Mouse (Mus musculus): ENCODE results near the gene Lipa. TPM values are rescaled to one million over a fixed set of nuclear protein-coding genes. Genes with fewer than 3 reads are reported as not detected.

The Lipa gene
- polyA plus RNA-seq, 1 experiment from 2014 or later = 34.9 TPM

GRCm38 (mm10) chr19:34474991-34475971, 52.0 kb downstream of the Lipa start, which contains the start of gene Ch25h:
Ch25h (minus strand) TSS chr19:34475164.
- Histone ChIP-seq H3K36me3 (no peaks in the 10 kb centered on the region), H3K4me2 (replicated peaks) (peak within 1 kb of the TSS; percentile 94), H3K4me3 (replicated peaks) (peak within 1 kb of the TSS; percentile 49), H3K27ac (no peak within 1 kb of the TSS), H3K27me3 (replicated peaks) (peaks cover 6% of the 10 kb centered on the region; the same call in 1 of the 2 replicates), H3K9me3 (no peaks in the 10 kb centered on the region), H3K9ac (peak within 1 kb of the TSS; percentile 22; the same call in 1 of the 2 replicates), H3K4me1 (replicated peaks) (peaks cover 7% of the 10 kb centered on the region; the same call in 1 of the 2 replicates)
- peak; percentile 83 for ATAC-seq
- under 1% methylated on average over 35 of the region's 35 CpGs for WGBS

DNA sequence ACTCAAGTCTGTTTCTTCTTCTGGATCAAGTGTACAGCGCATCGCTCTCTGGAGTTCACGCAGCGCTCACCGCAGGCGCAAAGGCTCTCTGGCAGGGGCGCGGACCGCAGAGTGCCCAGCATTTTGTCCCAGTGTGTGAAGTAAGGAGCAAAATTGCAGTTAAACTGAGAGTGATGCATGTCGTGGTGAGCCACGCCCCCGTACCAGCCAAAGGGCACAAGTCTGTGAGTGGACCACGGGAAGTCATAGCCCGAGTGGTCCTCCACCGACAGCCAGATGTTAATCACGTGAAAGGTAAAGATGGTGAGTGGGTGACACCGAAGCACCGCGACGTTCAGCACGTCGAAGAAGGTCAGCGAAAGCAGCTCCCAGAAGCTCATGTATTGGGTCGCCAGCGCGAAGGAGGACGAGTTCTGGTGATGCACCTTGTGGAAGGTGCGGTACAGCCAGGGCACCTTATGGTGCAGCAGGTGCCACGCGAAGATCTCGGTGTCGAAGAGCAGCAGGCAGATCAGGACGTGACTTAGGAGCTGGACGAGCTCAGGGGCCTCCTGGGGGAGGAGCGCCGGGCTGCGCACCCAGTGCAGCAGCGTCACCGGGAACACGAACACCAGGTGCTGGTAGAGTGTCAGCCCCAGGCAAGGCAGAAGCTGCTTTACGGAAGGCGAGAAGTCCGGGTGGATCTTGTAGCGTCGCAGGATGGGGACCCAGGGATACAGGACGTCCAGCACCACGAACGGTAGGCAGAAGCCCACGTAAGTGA, 52.9 kb downstream of the Lipa start:
- Histone ChIP-seq H3K27me3 (replicated peaks) (peaks cover 6% of the 10 kb centered on the region; the same call in 1 of the 2 replicates), H3K4me2 (replicated peaks) (peak overlapping the region; percentile 94), H3K9ac (peak overlapping the region; percentile 22; the same call in 1 of the 2 replicates), H3K4me3 (replicated peaks) (peak overlapping the region; percentile 49), H3K27ac (no peak overlapping the region), H3K4me1 (replicated peaks) (peaks cover 7% of the 10 kb centered on the region; the same call in 1 of the 2 replicates), H3K36me3 (no peaks in the 10 kb centered on the region), H3K9me3 (no peaks in the 10 kb centered on the region)
- peak; percentile 88 for ATAC-seq
- WGBS = 8% methylated on average over 49 of the region's 49 CpGs

- WGBS = 89% methylated on average over 2 of the region's 2 CpGs
- Histone ChIP-seq H3K27ac (no peak overlapping the region), H3K4me3 (replicated peaks) (no peak overlapping the region), H3K4me1 (replicated peaks) (peaks cover 7% of the 10 kb centered on the region; the same call in 1 of the 2 replicates), H3K4me2 (replicated peaks) (no peak overlapping the region), H3K27me3 (replicated peaks) (peaks cover 6% of the 10 kb centered on the region; the same call in 1 of the 2 replicates), H3K9me3 (no peaks in the 10 kb centered on the region), H3K9ac (no peak overlapping the region), H3K36me3 (no peaks in the 10 kb centered on the region)
- ATAC-seq = no peak
Observed at GRCm38 (mm10) chr19:34471703-34472102, 55.6 kb downstream of the Lipa start.

- Histone ChIP-seq H3K27me3 (replicated peaks) (no peaks in the 10 kb centered on the region), H3K4me3 (replicated peaks) (no peak overlapping the region), H3K4me2 (replicated peaks) (no peak overlapping the region), H3K9ac (no peak overlapping the region), H3K9me3 (no peaks in the 10 kb centered on the region), H3K4me1 (replicated peaks) (no peaks in the 10 kb centered on the region), H3K27ac (no peak overlapping the region), H3K36me3 (no peaks in the 10 kb centered on the region)
- no peak for ATAC-seq
- WGBS = 28% methylated on average over 3 of the region's 3 CpGs
Observed at GRCm38 (mm10) chr19:34468794-34469193, 58.5 kb downstream of the Lipa start.

GRCm38 (mm10) chr19:34468216-34468615, 59.1 kb downstream of the Lipa start:
- ATAC-seq = no peak

DNA sequence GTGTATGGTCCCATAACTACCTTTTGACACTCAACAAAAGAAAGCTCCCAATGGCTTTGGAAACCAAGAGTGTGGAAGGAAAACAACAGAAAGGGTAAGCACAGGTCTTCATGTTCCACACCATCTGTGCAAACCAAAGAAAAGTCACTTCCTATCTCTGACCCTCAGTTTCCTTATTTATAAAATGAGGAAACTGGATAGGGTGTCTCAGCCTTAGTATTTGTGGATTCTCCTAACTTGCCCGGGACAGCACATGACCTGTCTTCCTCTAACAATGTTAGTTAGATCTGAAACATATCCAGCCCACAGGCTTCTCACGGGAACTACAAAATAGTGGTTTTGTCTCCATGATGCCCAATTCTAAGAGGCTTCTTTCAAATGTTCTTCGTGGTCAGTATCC, 62.8 kb downstream of the Lipa start:
- Histone ChIP-seq H3K9me3 (no peaks in the 10 kb centered on the region), H3K36me3 (no peaks in the 10 kb centered on the region), H3K27ac (no peak overlapping the region), H3K27me3 (replicated peaks) (no peaks in the 10 kb centered on the region), H3K4me3 (replicated peaks) (no peak overlapping the region), H3K4me1 (replicated peaks) (no peaks in the 10 kb centered on the region), H3K4me2 (replicated peaks) (no peak overlapping the region), H3K9ac (no peak overlapping the region)
- 78% methylated on average over 3 of the region's 3 CpGs for WGBS
- ATAC-seq = no peak

More at GRCm38 (mm10) chr19:34468216-34468615, 59.1 kb downstream of the Lipa start:
- no peaks in the 10 kb centered on the region for H3K36me3 ChIP-seq
- no peak overlapping the region for H3K9ac ChIP-seq
- 31% methylated on average over 6 of the region's 6 CpGs for WGBS
- H3K4me2 ChIP-seq (replicated peaks) = no peak overlapping the region
- H3K9me3 ChIP-seq = no peaks in the 10 kb centered on the region
- H3K4me1 ChIP-seq (replicated peaks) = no peaks in the 10 kb centered on the region
- H3K4me3 ChIP-seq (replicated peaks) = no peak overlapping the region
- no peaks in the 10 kb centered on the region for H3K27me3 ChIP-seq (replicated peaks)
- no peak overlapping the region for H3K27ac ChIP-seq

DNA sequence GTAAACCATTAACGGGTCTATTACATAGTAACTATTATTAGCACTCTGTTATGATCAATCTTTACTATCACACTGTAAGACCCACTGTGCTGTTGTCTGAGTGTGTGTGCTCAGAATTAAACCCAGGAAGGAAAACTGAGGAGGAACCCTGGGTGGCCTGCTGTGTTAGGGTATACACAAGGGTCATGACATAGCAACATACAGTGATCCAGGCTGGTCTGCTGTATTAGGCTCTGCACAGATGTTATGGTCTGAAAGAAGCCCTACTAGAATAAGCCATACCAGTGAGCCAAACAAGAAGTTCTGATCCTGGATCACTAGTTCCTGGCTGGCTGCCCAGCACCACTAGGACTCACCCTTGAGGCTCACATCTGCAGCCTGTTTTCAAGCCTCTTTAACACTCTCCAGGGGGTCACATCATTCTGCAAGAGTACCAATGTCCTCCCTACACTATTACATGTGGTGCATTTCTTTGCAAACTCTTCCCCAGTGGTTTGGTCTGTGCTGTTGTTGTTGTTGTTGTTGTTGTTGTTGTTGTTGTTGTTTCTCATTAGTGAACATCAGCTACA, 65.7 kb downstream of the Lipa start:
- Histone ChIP-seq H3K9me3 (no peaks in the 10 kb centered on the region), H3K4me3 (replicated peaks) (no peak overlapping the region), H3K27ac (no peak overlapping the region), H3K4me1 (replicated peaks) (no peaks in the 10 kb centered on the region), H3K27me3 (replicated peaks) (no peaks in the 10 kb centered on the region), H3K36me3 (no peaks in the 10 kb centered on the region), H3K9ac (no peak overlapping the region), H3K4me2 (replicated peaks) (no peak overlapping the region)
- no peak for ATAC-seq
- WGBS = 74% methylated on average over 1 of the region's 1 CpGs

- H3K27me3 ChIP-seq (replicated peaks) = no peaks in the 10 kb centered on the region
- H3K9me3 ChIP-seq = no peaks in the 10 kb centered on the region
- ATAC-seq = no peak
- H3K9ac ChIP-seq = no peak overlapping the region
- no peak overlapping the region for H3K4me2 ChIP-seq (replicated peaks)
- no peak overlapping the region for H3K27ac ChIP-seq
- no peak overlapping the region for H3K4me3 ChIP-seq (replicated peaks)
- H3K4me1 ChIP-seq (replicated peaks) = no peaks in the 10 kb centered on the region
- no peaks in the 10 kb centered on the region for H3K36me3 ChIP-seq
- 56% methylated on average over 1 of the region's 1 CpGs for WGBS
Observed at GRCm38 (mm10) chr19:34450784-34451370, 76.4 kb downstream of the Lipa start.

DNA sequence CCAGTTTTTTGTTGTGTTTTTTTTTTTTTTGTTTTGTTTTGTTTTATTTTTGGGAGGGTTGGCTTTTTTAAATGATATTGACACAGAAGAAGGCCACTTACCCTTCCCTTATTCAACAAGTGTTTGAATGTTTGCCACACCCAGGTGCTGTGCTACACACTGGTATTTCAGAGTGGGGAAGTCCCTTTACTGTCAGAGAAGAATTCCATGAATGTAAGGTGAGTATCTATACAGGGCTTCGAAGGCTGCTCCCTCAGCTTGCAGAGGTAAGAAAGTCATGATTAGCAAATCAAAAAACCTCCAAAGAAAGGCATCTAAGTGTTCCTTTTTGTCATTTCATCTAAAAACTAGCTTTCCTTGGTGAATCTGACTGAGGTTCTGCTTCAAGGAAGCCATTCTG, 78.4 kb downstream of the Lipa start:
- 55% methylated on average over 1 of the region's 1 CpGs for WGBS
- Histone ChIP-seq H3K36me3 (no peaks in the 10 kb centered on the region), H3K9me3 (no peaks in the 10 kb centered on the region), H3K9ac (no peak overlapping the region), H3K4me1 (replicated peaks) (no peaks in the 10 kb centered on the region), H3K4me2 (replicated peaks) (no peak overlapping the region), H3K27ac (no peak overlapping the region), H3K4me3 (replicated peaks) (no peak overlapping the region), H3K27me3 (replicated peaks) (no peaks in the 10 kb centered on the region)
- ATAC-seq = no peak

DNA sequence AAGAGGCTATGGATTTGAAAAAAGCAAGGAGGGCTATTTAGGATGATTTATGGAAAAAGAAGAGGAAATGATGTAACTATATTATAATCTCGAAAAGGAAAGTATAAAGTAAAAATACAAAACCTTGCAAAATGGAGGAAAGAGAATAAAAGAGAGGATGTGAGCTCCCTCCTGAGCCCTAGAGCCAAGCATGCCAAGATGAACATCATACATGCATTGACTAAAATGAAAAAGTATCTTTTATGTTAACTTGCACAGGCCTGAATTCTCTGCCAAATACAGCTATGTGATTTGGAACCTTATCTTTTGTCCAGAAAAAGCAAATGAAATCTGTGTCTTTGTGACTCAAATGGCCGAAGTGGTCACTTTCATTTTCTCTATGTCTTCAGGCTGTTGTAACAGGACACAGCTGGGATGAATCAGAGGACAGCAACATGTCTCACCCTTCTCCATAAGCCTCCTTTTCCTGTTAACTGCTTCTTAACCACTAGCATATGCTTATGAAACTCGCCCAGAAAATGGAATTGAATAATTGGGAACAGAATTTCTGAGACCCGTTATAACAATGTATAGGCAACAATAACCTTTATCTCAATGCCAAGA, 81.8 kb downstream of the Lipa start:
- 0 out of 2 replicates have a peak overlapping the region, but pooled peaks have one; percentile 22 for H3K4me2 ChIP-seq (replicated peaks)

DNA sequence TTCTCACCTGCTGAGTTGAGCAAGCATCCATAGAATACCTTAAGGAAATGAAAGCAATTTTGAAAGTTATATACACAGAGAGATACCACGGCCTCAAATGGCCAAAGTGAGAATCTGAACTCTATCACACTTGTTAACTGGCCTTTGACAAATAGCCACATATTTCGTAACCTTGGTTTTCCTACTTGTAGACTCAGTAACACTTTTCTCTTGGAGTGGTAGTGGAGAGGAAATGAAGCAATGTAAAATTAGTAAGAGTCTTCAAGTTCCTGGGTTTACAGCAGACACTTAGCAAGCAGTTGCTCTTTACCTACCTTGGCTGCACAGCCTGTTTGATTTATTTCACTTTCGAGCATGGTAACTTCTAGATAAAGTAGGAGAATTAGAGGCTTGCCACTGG, 82.5 kb downstream of the Lipa start:
- H3K27me3 ChIP-seq (replicated peaks) = no peaks in the 10 kb centered on the region
- no peaks in the 10 kb centered on the region for H3K36me3 ChIP-seq
- 78% methylated on average over 3 of the region's 3 CpGs for WGBS
- H3K4me2 ChIP-seq (replicated peaks) = no peak overlapping the region
- no peaks in the 10 kb centered on the region for H3K4me1 ChIP-seq (replicated peaks)
- H3K27ac ChIP-seq = no peak overlapping the region
- no peaks in the 10 kb centered on the region for H3K9me3 ChIP-seq
- H3K9ac ChIP-seq = no peak overlapping the region
- no peak for ATAC-seq
- H3K4me3 ChIP-seq (replicated peaks) = no peak overlapping the region

More for the DNA sequence above, 81.8 kb downstream of the Lipa start:
- ATAC-seq = peak; percentile 65; the same call in 1 of the 2 replicates
- Histone ChIP-seq H3K9me3 (no peaks in the 10 kb centered on the region), H3K9ac (no peak overlapping the region), H3K27ac (no peak overlapping the region), H3K4me1 (replicated peaks) (no peaks in the 10 kb centered on the region), H3K4me3 (replicated peaks) (no peak overlapping the region), H3K27me3 (replicated peaks) (no peaks in the 10 kb centered on the region), H3K36me3 (no peaks in the 10 kb centered on the region)
- WGBS = 53% methylated on average over 4 of the region's 4 CpGs
